Mouse (Mus musculus): Measurements from ENCODE around the gene Cinp. TPM values are rescaled to one million over a fixed set of nuclear protein-coding genes. Genes with fewer than 3 reads are reported as not detected.

Cinp gene
- total and polyA plus RNA-seq, 3 experiments, result 162 to 210 TPM; not detected in 1

GRCm38 (mm10) chr12:110907845-110908244 is 18.9 kb upstream of the Cinp start:
- TF ChIP-seq ZMIZ1 (IDR thresholded peaks at IDR 0.05; ENCODE audit: low read depth, low read length), result no peak
- no peak for TF ChIP-seq GATA1 (IDR thresholded peaks at IDR 0.05; ENCODE audit: low read depth, low read length)
- no peak for TF ChIP-seq EP300 (IDR thresholded peaks at IDR 0.05; ENCODE audit: low read depth in 1 of 2, low read length in 2 of 2)
- no peak for TF ChIP-seq POLR2A (IDR thresholded peaks at IDR 0.05; ENCODE audit: control insufficient read depth in 1 of 2, insufficient read depth in 1 of 2, low read depth in 1 of 2, low read length in 2 of 2, poor library complexity in 1 of 2)
- no peak for TF ChIP-seq E2F4 (IDR thresholded peaks at IDR 0.05; ENCODE audit: borderline replicate concordance, low read depth, low read length)
- no peak for TF ChIP-seq SIN3A (IDR thresholded peaks at IDR 0.05; ENCODE audit: low read length)
- TF ChIP-seq MYC (IDR thresholded peaks at IDR 0.05; ENCODE audit: low read depth, low read length), result no peak
- TF ChIP-seq CHD2 (IDR thresholded peaks at IDR 0.05; ENCODE audit: low read length), result no peak
- TF ChIP-seq GABPA (IDR thresholded peaks at IDR 0.05; ENCODE audit: low read depth, low read length), result no peak
- no peak for TF ChIP-seq MEF2A (IDR thresholded peaks at IDR 0.05; ENCODE audit: extremely low read depth, insufficient replicate concordance, low read depth, low read length, poor library complexity, severe bottlenecking)
- no peak for TF ChIP-seq HCFC1 (IDR thresholded peaks at IDR 0.05; ENCODE audit: low read depth, low read length)
- TF ChIP-seq KAT2A (conservative IDR thresholded peaks at IDR 0.05; ENCODE audit: low read depth, low read length), result no peak
- TF ChIP-seq CTCF (IDR thresholded peaks at IDR 0.05 in 2 of 3, conservative IDR thresholded peaks at IDR 0.05 in 1 of 3; ENCODE audit: control insufficient read depth in 1 of 3, insufficient read depth in 1 of 3, low read depth in 2 of 3, low read length in 3 of 3, poor library complexity in 1 of 3, severe bottlenecking in 1 of 3), result no peak
- no peak for TF ChIP-seq POLR2AphosphoS2 (IDR thresholded peaks at IDR 0.05; ENCODE audit: low read length)
- TF ChIP-seq ZKSCAN1 (IDR thresholded peaks at IDR 0.05; ENCODE audit: low read depth, low read length), result no peak
- no peak for TF ChIP-seq CHD1 (IDR thresholded peaks at IDR 0.05; ENCODE audit: low read depth, low read length)
- TF ChIP-seq NELFE (IDR thresholded peaks at IDR 0.05; ENCODE audit: low read depth, low read length), result no peak
- TF ChIP-seq RCOR1 (IDR thresholded peaks at IDR 0.05; ENCODE audit: low read depth, low read length), result no peak
- Histone ChIP-seq H3K4me3 (ENCODE audit: control insufficient read depth in 1 of 2, insufficient read depth in 1 of 2, low read depth in 2 of 2, low read length in 2 of 2) (no peak overlapping the region), H3K79me2 (ENCODE audit: control insufficient read depth, insufficient read depth, low read length, poor library complexity) (no peaks in the 10 kb centered on the region), H3K36me3 (ENCODE audit: control insufficient read depth in 1 of 2, insufficient read depth in 2 of 2, low read length in 2 of 2) (peaks cover 0 to 3% of the 10 kb centered on the region in 2 experiments; a peak in 2 of 4 replicates), H3K27ac (ENCODE audit: control insufficient read depth, low read depth, low read length) (no peak overlapping the region), H3K9me3 (replicated peaks; ENCODE audit: insufficient read depth, low read length) (no peaks in the 10 kb centered on the region), H3K4me1 (ENCODE audit: control insufficient read depth in 1 of 2, insufficient read depth in 2 of 2, low read length in 2 of 2) (no peaks in the 10 kb centered on the region), H3K27me3 (ENCODE audit: control insufficient read depth in 1 of 2, insufficient read depth in 2 of 2, low read length in 2 of 2) (no peaks in the 10 kb centered on the region), H3K9ac (ENCODE audit: control insufficient read depth, low read depth, low read length, poor library complexity, severe bottlenecking) (no peak overlapping the region)
- no peak for DNase-seq (ENCODE audit: low read depth, low spot score)

GRCm38 (mm10) chr12:110903536-110903935 is 14.6 kb upstream of the Cinp start:
- Histone ChIP-seq H3K79me2 (ENCODE audit: control insufficient read depth, insufficient read depth, low read length, poor library complexity) (no peaks in the 10 kb centered on the region), H3K36me3 (ENCODE audit: control insufficient read depth in 1 of 2, insufficient read depth in 2 of 2, low read length in 2 of 2) (peaks cover 0 to 4% of the 10 kb centered on the region in 2 experiments; a peak in 2 of 4 replicates), H3K27me3 (ENCODE audit: control insufficient read depth in 1 of 2, insufficient read depth in 2 of 2, low read length in 2 of 2) (no peaks in the 10 kb centered on the region), H3K9ac (ENCODE audit: control insufficient read depth, low read depth, low read length, poor library complexity, severe bottlenecking) (no peak overlapping the region), H3K27ac (ENCODE audit: control insufficient read depth, low read depth, low read length) (no peak overlapping the region), H3K4me1 (ENCODE audit: control insufficient read depth in 1 of 2, insufficient read depth in 2 of 2, low read length in 2 of 2) (no peaks in the 10 kb centered on the region), H3K9me3 (replicated peaks; ENCODE audit: insufficient read depth, low read length) (no peaks in the 10 kb centered on the region), H3K4me3 (ENCODE audit: control insufficient read depth in 1 of 2, insufficient read depth in 1 of 2, low read depth in 2 of 2, low read length in 2 of 2) (no peak overlapping the region)
- peak; percentile 42 for DNase-seq (ENCODE audit: low read depth, low spot score)
- TF ChIP-seq MAZ (IDR thresholded peaks at IDR 0.05; ENCODE audit: low read depth, low read length), result no peak
- no peak for TF ChIP-seq E2F4 (IDR thresholded peaks at IDR 0.05; ENCODE audit: borderline replicate concordance, low read depth, low read length)
- TF ChIP-seq CTCF (IDR thresholded peaks at IDR 0.05 in 2 of 3, conservative IDR thresholded peaks at IDR 0.05 in 1 of 3; ENCODE audit: control insufficient read depth in 1 of 3, insufficient read depth in 1 of 3, low read depth in 2 of 3, low read length in 3 of 3, poor library complexity in 1 of 3, severe bottlenecking in 1 of 3), result peak; percentile 10 to 53 (median 36); a peak in 5 of 6 replicates
- no peak for TF ChIP-seq KAT2A (conservative IDR thresholded peaks at IDR 0.05; ENCODE audit: low read depth, low read length)
- no peak for TF ChIP-seq BHLHE40 (IDR thresholded peaks at IDR 0.05; ENCODE audit: borderline replicate concordance, low read depth, low read length)
- TF ChIP-seq TAL1 (IDR thresholded peaks at IDR 0.05; ENCODE audit: low read length), result no peak
- TF ChIP-seq ZMIZ1 (IDR thresholded peaks at IDR 0.05; ENCODE audit: low read depth, low read length), result no peak
- no peak for TF ChIP-seq NRF1 (IDR thresholded peaks at IDR 0.05; ENCODE audit: insufficient read depth, low read depth, low read length, poor library complexity, severe bottlenecking)
- no peak for TF ChIP-seq ELF1 (IDR thresholded peaks at IDR 0.05; ENCODE audit: low read depth, low read length)
- TF ChIP-seq RAD21 (IDR thresholded peaks at IDR 0.05; ENCODE audit: low read depth, low read length), result peak; percentile 42
- TF ChIP-seq USF2 (IDR thresholded peaks at IDR 0.05; ENCODE audit: borderline replicate concordance in 1 of 2, insufficient read depth in 1 of 2, low read depth in 1 of 2, low read length in 2 of 2), result no peak
- TF ChIP-seq CHD2 (IDR thresholded peaks at IDR 0.05; ENCODE audit: low read length), result no peak
- TF ChIP-seq SIN3A (IDR thresholded peaks at IDR 0.05; ENCODE audit: low read length), result no peak
- no peak for TF ChIP-seq HCFC1 (IDR thresholded peaks at IDR 0.05; ENCODE audit: low read depth, low read length)
- no peak for TF ChIP-seq TCF12 (IDR thresholded peaks at IDR 0.05; ENCODE audit: low read depth, low read length)
- peak; percentile 38; the same call in 1 of the 2 replicates for TF ChIP-seq SMC3 (IDR thresholded peaks at IDR 0.05; ENCODE audit: low read depth, low read length)
